Mouse (Mus musculus): ENCODE data around the gene Slc27a5.

Gene Slc27a5

DNA sequence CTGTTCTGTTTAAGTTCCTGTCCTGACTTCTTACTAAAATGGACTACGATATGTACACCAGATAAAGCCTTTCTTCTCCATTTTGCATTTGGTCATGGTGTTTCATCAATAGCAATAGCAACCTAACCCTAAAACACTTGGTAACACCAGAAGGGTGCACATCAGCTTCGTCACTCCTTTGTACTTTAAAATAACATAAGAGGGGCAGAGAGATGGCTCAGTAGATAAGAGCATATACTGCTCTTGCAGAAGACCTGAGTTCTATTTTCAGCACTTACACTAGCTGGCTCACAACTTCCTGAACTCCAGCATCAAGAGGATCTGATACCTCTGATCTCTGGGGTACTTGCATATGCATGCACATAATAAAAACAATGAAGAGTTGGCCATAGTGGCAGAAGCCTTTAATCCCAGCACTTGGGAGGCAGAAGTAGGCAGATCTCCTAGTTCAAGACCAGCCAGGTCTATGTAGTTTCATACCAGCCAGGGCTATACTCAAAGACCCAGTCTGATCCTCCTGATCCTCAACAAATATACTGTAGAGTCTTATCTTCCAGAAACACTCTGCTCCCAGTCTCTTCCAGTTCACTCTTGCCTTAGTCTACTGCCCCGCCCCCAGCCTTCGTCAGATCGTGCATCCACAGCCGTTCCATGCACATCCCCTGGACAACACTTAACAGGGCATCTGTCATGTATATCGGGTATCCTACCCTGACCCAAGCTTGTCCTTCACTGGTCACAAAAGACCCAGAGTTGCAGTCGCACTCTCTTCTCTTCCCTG lies 10.4 kb downstream of the Slc27a5 start:
- no peak for DNase-seq (ENCODE audit: low read depth in 2 of 2, low spot score in 2 of 2)

DNA sequence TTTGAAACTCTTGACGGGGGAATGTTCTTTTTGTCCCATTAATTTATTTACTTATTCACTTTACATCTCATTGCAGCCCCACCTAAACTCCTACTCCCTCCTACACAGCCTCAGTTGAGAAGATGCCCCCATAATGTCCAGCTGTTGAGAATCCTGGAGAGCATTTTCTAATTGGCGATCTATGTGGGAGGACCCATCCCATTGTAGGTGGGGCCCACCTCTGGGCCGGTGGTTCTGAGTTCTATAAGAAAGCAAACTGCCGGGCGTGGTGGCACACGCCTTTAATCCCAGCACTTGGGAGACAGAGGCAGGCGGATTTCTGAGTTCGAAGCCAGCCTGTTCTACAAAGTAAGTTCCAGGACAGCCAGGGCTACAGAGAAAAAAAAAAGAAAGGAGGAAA lies 11.1 kb downstream of the Slc27a5 start:
- DNase-seq (ENCODE audit: low read depth in 2 of 2, low spot score in 2 of 2) = no peak

- no peak for DNase-seq (ENCODE audit: low read depth in 2 of 2, low spot score in 2 of 2)
These were observed 12.3 kb downstream of the Slc27a5 start for GRCm38 (mm10) chr7:12985724-12986123.

DNA sequence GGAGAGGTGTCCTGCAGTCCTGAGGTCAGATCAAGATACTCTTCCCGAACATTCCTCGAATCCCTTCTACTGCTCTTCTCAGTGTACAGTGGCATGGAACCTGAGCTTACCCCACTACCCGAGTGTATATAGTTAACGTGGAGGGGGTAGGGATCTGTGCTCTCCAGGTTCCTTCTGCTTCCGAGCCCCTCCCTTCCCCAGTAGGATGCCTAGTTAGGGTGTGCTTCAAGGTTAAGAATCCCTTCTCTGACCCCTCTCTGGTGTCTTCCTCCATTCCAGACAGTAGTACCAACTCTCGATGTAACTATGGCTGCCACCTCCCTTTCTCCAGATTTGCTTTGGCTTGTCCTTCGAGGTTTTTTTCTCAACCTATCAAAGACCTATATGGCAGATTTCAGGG lies 17.7 kb downstream of the Slc27a5 start:
- DNase-seq (ENCODE audit: low read depth in 2 of 2, low spot score in 2 of 2) = no peak

- no peak for DNase-seq (ENCODE audit: low read depth in 2 of 2, low spot score in 2 of 2)
These were observed 18.2 kb downstream of the Slc27a5 start for GRCm38 (mm10) chr7:12979776-12980175.

DNA sequence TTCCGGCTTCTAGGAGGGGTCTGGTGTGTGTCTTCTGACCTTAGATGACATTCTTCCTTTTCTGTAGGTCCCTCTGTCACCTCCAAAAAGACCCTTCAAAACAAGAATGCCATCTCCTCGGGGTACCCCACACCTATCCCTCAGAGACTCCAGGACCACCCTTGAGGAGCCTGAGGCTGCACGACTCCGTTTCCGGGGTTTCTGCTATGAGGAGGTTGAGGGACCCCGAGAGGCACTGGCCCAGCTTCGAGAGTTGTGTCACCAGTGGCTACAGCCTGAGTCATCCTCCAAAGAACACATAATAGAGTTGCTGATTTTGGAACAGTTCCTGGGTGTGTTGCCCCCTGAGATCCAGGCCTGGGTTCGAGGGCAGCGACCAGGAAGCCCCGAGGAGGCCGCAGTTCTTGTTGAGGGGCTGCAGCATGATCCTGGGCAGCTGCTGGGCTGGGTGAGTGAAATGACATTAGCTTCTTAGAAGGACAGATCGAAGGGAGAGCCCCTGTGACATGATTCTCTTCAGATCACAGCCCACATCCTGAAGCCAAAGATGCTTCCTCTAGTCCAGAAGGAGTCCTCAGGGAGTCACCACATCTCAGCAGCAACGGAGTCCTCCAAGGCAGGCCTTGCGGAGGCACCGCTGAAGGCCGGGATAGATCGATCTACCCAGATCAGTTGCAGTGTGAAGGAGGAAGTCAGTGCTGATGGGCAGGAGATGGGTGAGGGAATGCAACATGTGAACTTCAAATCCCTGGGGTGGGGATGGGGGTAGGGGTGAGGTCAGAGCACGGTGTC lies 18.9 kb downstream of the Slc27a5 start:
- no peak for DNase-seq (ENCODE audit: low read depth in 2 of 2, low spot score in 2 of 2)

GRCm38 (mm10) chr7:12977682-12978389 lies 20.2 kb downstream of the Slc27a5 start, which contains the start of gene Zfp446:
TSS of gene Zfp446 (plus strand) at chr7:12977848.
- DNase-seq (ENCODE audit: low read depth in 2 of 2, low spot score in 2 of 2) = peak; percentile 96 to 97

- no peak for DNase-seq (ENCODE audit: low read depth in 2 of 2, low spot score in 2 of 2)
These were observed 27.1 kb downstream of the Slc27a5 start for GRCm38 (mm10) chr7:12970906-12971305.

DNA sequence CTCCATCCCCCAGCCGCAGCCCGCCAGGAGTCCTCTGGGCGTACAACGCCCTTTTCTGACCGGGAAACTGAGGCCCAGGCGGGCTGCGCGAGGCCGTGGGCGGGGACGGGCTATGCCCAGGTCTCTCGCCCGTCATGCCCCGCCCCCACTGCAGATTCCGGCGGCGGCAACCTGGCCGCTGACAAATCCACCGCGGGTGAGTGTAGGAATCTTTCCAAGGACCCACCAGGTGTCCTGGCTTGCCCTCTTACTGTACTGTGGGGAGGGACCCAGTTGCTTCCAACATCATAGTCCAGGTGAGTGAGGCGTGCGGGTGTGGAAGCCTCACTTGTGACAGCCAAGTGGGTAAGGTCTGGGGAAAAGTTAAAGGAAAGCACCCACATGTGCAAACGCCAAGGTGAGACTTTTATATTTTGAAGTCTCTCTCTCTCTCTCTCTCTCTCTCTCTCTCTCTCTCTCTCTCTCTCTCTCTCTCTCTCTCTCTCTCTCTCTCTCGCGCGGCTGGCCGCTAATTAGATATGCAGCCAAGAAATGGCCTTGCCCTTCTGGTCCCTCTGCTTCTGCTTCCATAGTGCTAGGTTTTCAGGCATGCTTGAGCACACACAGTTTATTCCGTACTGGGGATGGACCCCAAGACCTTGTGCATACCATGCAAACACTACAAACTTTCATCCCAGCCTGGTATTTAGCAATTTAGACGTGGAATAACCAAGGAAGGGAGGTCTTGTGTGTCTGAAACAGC lies 31.7 kb downstream of the Slc27a5 start:
- DNase-seq (ENCODE audit: low read depth in 2 of 2, low spot score in 2 of 2) = peak; percentile 15 to 30

GRCm38 (mm10) chr7:12965678-12966091 lies 32.3 kb downstream of the Slc27a5 start, which contains the start of gene Zfp324:
TSS of gene Zfp324 (plus strand) at chr7:12965838.
- peak; percentile 67 to 78 for DNase-seq (ENCODE audit: low read depth in 2 of 2, low spot score in 2 of 2)

DNA sequence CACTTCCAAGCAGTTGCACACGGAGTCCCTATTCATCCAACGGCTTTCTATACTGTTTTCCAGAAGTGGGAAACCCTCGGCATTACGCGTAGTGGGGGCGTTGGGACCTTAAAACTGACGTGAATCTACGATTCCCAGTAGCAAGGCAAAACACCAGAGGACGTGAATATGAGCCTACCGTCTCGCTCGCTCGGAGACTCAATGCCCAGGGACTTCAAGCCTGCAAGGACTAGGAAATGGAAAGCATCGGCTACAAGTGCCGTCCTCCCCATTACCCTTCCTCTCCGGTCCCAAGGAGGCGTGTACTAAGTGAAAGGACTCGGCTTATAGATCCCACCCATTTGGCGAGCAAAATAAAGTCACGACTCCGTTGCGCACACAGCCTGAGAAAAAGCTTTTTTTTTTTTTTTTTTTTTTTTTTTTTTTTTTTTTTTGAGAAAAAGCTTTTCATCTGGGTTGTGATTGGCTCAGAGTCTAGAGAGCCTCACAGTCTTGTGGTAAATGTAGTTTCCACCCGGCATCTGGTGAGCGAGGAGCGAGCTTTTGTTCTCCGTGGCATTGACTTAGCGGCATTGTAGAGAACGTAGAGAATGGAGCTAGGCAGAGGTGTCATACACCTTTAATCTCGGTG lies 36.4 kb downstream of the Slc27a5 start:
- peak; percentile 64 to 66 for DNase-seq (ENCODE audit: low read depth in 2 of 2, low spot score in 2 of 2)

DNA sequence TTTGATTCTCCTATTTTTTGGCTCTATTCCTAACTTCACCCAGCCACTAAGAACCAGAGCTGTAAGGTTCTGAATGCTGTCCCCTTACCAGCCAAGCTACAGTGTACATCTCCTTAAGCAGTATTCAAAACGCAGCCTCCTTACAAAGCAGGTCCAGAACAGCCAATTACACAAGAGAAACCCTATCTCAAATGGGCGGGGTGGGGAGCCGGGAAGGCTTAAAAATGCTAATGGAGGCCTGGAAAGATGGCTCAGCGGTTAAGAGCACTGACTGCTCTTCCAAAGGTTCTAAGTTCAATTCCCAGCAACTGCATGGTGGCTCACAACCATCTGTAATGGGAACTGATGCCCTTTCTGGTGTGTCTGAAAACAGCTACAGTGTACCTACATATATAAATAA lies 38.3 kb downstream of the Slc27a5 start:
- no peak for DNase-seq (ENCODE audit: low read depth in 2 of 2, low spot score in 2 of 2)

DNA sequence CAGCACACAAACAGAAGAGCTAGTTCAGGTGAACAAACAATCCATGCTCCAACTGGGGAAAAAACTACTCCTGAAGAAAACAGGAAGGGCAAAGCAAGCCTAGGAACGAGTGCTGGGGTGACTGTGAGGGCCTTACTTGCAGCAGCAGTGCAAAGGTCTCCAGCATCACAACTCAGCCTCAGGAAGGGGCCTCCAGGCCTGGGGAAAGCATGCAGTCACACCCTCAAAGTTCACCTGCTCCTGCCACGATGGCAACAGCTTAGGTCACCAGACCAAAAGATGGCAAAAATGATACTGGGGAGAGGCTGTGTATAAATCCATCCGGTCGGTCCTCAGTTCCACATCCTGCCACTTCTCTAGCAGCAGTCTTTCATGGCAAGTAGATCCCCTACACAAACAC lies 39.0 kb downstream of the Slc27a5 start:
- DNase-seq (ENCODE audit: low read depth in 2 of 2, low spot score in 2 of 2) = no peak

DNA sequence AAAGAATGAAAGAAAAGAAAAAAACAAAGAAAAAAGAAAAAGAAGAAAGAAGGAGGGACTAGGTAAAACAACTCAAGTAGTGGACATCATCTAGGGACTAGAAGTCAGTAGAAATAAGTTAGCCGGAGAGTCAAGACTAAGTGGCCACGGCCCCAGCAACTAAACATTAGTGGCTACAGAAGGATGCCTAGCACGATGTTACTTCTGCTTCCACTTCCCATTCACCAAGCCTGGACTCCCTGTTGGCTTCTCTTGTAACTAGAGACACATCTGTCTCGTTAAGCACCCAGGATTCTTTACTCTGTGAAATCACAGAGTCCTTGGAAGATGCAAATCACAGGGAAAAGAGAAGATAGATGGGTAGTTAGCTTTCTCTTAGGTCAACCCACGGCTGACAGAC lies 40.5 kb downstream of the Slc27a5 start:
- no peak for DNase-seq (ENCODE audit: low read depth in 2 of 2, low spot score in 2 of 2)

DNA sequence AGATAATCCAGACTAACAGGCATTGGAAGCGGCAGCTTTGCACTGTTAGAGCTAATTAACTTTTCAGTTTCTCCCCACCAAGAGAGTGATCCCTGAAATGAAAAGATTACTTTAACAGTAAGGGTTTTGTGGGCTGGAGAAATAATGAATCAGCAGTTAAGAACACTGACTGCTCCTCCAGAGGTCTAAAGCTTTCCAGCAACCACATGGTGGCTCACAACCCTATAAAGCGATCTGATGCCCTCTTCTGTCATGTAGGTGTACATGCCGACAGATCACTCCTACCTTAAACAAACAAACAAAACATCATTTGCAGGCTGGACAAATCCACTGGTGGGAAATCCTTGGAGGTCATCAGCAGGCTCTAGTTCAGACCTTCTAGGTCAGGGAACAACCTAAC lies 43.1 kb downstream of the Slc27a5 start:
- DNase-seq (ENCODE audit: low read depth in 2 of 2, low spot score in 2 of 2) = no peak

DNA sequence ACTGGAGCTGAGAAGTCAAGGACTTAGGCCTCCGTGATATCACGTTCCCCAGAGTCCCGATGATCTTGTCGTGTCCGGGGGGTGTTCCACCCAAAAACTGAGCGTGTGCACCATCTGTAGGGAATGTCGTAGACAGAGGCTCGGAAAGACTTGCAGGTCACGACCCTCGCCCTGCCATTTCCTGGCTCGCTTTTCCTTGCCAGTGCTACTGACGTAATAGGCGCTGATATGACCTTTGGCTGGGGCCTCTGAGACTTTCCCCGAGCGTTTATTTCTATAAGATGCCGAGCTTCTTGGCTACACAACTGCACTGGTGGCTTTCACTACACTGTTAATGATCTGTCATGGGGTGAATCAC lies 48.1 kb downstream of the Slc27a5 start:
- DNase-seq (ENCODE audit: low read depth in 2 of 2, low spot score in 2 of 2) = no peak

DNA sequence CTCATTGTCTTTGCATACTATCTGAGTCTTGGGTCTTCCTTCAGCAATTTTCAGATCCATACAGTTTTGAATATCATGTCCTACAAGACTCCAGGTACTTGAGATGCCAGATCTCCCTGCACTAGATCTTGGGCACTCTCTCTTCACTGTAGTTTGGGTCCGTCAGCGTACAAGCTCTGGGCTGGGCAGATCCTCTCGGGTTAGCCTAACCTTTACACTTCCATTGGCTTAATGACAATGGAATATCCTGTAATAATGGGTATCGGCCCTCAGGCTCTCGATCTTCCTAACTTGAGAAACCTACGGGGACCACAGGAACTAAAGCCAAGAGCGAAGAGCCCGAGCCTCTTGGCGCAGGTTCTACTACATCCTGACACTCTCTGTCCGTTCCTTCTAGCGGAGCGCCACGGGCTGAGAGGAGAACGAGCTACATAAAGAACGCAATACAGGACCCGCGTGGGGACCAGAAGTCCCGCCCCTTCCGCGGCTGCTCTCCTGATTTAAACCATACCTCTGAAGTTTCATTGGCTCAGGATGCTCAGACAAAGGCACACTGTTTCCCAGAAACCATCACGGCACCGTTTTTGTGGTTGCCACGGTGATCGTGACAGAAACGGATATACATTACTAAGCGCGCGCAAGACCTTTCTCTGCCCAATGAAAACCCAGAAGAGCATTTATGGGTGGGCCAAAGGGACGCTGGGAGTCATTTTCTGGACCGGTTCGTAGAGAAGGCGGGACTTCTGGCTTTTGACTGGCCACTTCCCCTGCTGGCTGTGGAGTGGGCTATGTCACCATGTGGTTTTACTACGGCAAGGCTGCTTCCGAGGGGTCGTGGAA lies 48.7 kb downstream of the Slc27a5 start:
- DNase-seq (ENCODE audit: low read depth in 2 of 2, low spot score in 2 of 2) = peak; percentile 92

DNA sequence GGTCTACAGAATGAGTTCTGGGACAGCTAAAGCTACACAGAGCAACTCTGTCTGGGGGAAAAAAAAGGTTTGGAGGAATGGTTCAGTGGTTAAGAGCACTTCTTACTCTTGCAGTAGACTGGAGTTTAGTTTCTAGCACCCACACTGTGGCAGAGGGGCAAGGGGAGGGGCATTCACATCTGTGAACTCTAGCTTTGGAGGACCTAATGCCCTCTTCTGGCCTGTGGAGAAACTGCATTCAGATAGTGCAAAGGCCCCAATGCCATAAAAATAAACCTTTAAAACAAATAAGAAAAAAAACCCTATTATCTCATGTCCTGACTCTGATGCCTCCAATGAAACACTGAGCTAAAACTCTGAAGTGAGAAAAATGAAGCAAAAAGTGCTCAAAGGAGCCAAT lies 54.5 kb downstream of the Slc27a5 start:
- peak; percentile 19 to 51 for DNase-seq (ENCODE audit: low read depth in 2 of 2, low spot score in 2 of 2)

- no peak for DNase-seq (ENCODE audit: low read depth in 2 of 2, low spot score in 2 of 2)
These were observed 57.4 kb downstream of the Slc27a5 start for GRCm38 (mm10) chr7:12940599-12940998.

Measured in CD8-positive naive resting alpha-beta T cell, adult 2 months (primary cell).